Mouse (Mus musculus): ENCODE data around the gene Thsd7a.

DNA sequence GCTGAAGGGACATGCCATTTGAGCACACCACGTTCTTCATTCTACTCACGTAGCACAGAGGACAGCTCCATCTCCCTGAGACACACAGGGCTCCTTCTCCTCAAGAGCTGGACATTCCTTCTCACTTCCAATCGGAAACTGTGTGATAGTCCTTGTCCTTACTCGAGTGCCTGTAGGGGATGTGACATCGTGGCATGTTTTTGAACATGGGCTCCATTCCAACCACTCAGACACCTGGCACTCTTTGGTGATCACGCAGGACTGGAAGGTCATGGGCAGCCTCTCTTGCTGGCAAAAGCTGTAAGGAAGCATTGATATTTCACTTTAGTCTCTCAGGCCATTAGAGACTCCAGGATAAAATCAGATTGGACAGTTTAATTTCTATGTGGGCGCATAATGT lies 245.3 kb downstream of the Thsd7a start:
- no peak for TF ChIP-seq GATA1 (IDR thresholded peaks at IDR 0.05; ENCODE audit: borderline replicate concordance, low read length)
- no peak for TF ChIP-seq FLI1 (IDR thresholded peaks at IDR 0.05; ENCODE audit: low read length)

Data from megakaryocyte, embryonic 14.5 days (primary cell).